Mouse (Mus musculus) forebrain, postnatal 0 days (tissue): ENCODE measurements around the gene Ubac1. TPM values are rescaled to one million over a fixed set of nuclear protein-coding genes. Genes with fewer than 3 reads are reported as not detected.

Source experiments
- ATAC-seq: fragments of 200-750 bp; cut with Nextera tagmentation; 2 replicates; pipeline ENCODE4 v1.8.0; 2017; ENCODE audit warnings: mild to moderate bottlenecking, moderate library complexity
- DNase-seq: peaks from one replicate; pipeline ENCODE4 v3.0.0-alpha.2; 2015
- H3K27ac ChIP-seq: fragments of 300-500 bp; sonication (generic); 2 replicates; pipeline ENCODE4 v1.5.1; 2014; ENCODE audit warnings: low read depth, mild to moderate bottlenecking, antibody characterized with exemption, low read length, moderate library complexity, mixed read lengths
- H3K27me3 ChIP-seq: fragments of 300-500 bp; sonication (generic); 2 replicates; pipeline ENCODE4 v1.6.1; 2014; ENCODE audit warnings: mild to moderate bottlenecking, low read length, mixed read lengths; ENCODE audit not compliant: insufficient read depth
- H3K36me3 ChIP-seq: fragments of 300-500 bp; sonication (generic); 2 replicates; pipeline ENCODE4 v1.6.1; 2014; ENCODE audit warnings: mild to moderate bottlenecking, moderate library complexity; ENCODE audit not compliant: insufficient read depth
- H3K4me1 ChIP-seq: fragments of 300-500 bp; sonication (generic); 2 replicates; pipeline ENCODE4 v1.6.1; 2014; ENCODE audit warnings: antibody characterized with exemption; ENCODE audit not compliant: insufficient read depth
- H3K4me2 ChIP-seq: fragments of 300-500 bp; sonication (generic); 2 replicates; pipeline ENCODE4 v1.6.1; 2014; ENCODE audit warnings: low read depth, mild to moderate bottlenecking, moderate library complexity
- H3K4me3 ChIP-seq: fragments of 300-500 bp; sonication (generic); 2 replicates; pipeline ENCODE4 v1.5.1; 2014; ENCODE audit warnings: low read depth, low read length, mixed read lengths
- H3K9ac ChIP-seq: fragments of 300-500 bp; sonication (generic); 2 replicates; pipeline ENCODE4 v1.6.1; 2014; ENCODE audit warnings: mild to moderate bottlenecking
- H3K9me3 ChIP-seq: fragments of 300-500 bp; sonication (generic); 2 replicates; pipeline ENCODE4 v1.6.1; 2016; ENCODE audit warnings: low read length
- CTCF ChIP-seq: sonication (generic); IDR thresholded peaks from 2 replicates; pipeline ENCODE4 v1.5.1; 2016; ENCODE audit warnings: antibody characterized with exemption, control low read depth, low read depth
- WGBS: fragments of 180-500 bp; shearing (Covaris S2); extraction: QIAGEN DNeasy Blood & Tissue Kit; methylation state at CpG from one replicate; pipeline ENCODE4 v1.1.7; 2014; 5-methylcytosine and 5-hydroxymethylcytosine counted together
- polyA plus RNA-seq: library from polyadenylated mRNA; unstranded; fragments of >200 nt; fragmentation: Nextera tagmentation; extraction: Ambion mirVana; gene quantifications from 2 replicates; pipeline ENCODE4 v1.2.1, GENCODE M21; 2015
- total RNA-seq: library from RNA; depleted of rRNA; stranded (reverse); fragments of >200 nt; gene quantifications from 2 replicates; pipeline ENCODE4 v1.2.3, GENCODE M21; 2014

Gene Ubac1
- total and polyA plus RNA-seq, 2 experiments from 2014 or later: 121 to 150 TPM

DNA sequence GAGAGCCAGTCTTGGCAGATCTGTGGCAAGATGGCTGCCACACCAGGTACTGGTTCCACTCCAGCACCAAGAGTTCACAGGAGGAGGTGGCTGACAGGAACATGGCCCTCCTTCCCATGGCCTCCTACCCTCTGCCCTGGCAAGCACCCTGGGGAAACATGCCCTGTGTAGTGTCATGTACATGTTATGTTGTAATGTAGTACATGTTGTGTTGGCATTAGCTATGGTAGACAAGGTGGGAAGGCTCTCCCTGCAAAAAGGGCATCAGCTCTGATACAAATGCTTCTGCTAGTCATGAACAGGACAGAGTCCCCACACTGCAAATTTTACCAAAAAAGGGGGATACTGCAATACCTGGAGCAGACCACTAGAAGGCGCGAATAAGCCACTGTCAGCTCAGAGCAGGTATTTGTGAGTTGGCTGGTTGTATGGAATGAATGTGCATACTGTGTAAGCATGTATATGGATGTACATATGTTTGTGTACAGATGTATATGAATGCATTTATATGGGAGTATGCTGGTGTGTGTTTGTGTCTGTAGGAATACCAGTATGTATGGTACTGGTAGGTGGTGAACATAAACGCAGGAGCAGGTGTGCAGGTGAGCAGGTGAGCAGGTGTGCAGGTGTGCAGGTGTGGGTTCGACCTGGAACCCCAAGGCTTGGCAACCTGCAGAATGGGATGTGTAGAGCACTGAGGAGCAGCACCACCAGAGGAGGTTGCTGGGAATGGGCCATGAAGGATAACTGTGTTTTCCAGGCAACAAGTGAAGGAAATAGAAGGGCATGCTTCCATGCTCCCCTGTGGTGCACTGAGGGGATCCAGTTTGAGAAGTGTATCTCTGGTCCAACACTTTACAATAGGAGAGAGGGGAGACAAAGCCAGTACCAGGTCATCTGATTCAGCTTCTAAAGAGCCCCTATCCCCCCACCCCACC lies 2.9 kb upstream of the Ubac1 start:
- Histone ChIP-seq H3K27me3 (peaks cover 8% of the 10 kb centered on the region), H3K4me3 (no peak overlapping the region), H3K27ac (no peak overlapping the region), H3K9ac (no peak overlapping the region), H3K4me1 (peaks cover 11% of the 10 kb centered on the region), H3K4me2 (no peak overlapping the region), H3K36me3 (no peaks in the 10 kb centered on the region), H3K9me3 (no peaks in the 10 kb centered on the region)
- DNase-seq: peak; percentile 80
- ATAC-seq: 0 out of 2 replicates have a peak, but pooled peaks have one; percentile 5
- WGBS: 30% methylated on average over 4 of the region's 4 CpGs
- TF ChIP-seq CTCF: peak; percentile 97

- Histone ChIP-seq H3K9me3 (no peaks in the 10 kb centered on the region), H3K27ac (no peak overlapping the region), H3K27me3 (peaks cover 6% of the 10 kb centered on the region), H3K4me1 (peaks cover 11% of the 10 kb centered on the region), H3K4me3 (no peak overlapping the region), H3K4me2 (no peak overlapping the region), H3K36me3 (no peaks in the 10 kb centered on the region), H3K9ac (no peak overlapping the region)
- no peak for DNase-seq
- WGBS: 78% methylated on average over 1 of the region's 1 CpGs
- ATAC-seq: no peak
- 0 out of 2 replicates have a peak, but pooled peaks have one; percentile 4 for TF ChIP-seq CTCF
Measured at GRCm38 (mm10) chr2:26022626-26023025, 1.1 kb upstream of the Ubac1 start.

DNA sequence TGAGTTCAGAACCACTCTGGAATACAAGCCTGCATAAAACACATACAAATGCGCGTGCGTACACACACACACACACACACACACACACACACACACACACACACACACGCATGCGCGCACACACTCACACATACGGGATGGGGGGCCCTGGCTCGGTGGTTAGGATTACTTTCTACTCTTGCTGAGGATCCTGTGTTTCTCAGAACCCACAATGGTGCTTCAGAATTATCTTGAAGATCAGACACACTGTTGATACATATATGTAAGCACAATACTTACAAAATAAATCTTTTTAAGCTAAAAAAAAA lies 665 bp upstream of the Ubac1 start:
- peaks cover 4% of the 10 kb centered on the region for H3K27me3 ChIP-seq
- H3K9me3 ChIP-seq: no peaks in the 10 kb centered on the region
- no peak overlapping the region; the same call in 1 of the 2 replicates for H3K4me2 ChIP-seq
- ATAC-seq: no peak
- no peak overlapping the region for H3K27ac ChIP-seq
- 79% methylated on average over 8 of the region's 8 CpGs for WGBS
- no peaks in the 10 kb centered on the region for H3K36me3 ChIP-seq
- no peak for DNase-seq
- no peak overlapping the region for H3K4me3 ChIP-seq
- peaks cover 11% of the 10 kb centered on the region for H3K4me1 ChIP-seq
- H3K9ac ChIP-seq: no peak overlapping the region
- TF ChIP-seq CTCF: no peak

GRCm38 (mm10) chr2:26020714-26021560 lies 610 bp downstream of the Ubac1 start:
- Histone ChIP-seq H3K36me3 (no peaks in the 10 kb centered on the region; the same call in 1 of the 2 replicates), H3K4me3 (peak overlapping the region; percentile 89), H3K4me1 (peaks cover 11% of the 10 kb centered on the region), H3K4me2 (peak overlapping the region; percentile 78), H3K9ac (peak overlapping the region; percentile 82), H3K27me3 (no peaks in the 10 kb centered on the region), H3K27ac (peak overlapping the region; percentile 86), H3K9me3 (no peaks in the 10 kb centered on the region)
- 2% methylated on average over 37 of the region's 38 CpGs for WGBS
- DNase-seq (no peak), ATAC-seq (peak; percentile 32)
- no peak for TF ChIP-seq CTCF

DNA sequence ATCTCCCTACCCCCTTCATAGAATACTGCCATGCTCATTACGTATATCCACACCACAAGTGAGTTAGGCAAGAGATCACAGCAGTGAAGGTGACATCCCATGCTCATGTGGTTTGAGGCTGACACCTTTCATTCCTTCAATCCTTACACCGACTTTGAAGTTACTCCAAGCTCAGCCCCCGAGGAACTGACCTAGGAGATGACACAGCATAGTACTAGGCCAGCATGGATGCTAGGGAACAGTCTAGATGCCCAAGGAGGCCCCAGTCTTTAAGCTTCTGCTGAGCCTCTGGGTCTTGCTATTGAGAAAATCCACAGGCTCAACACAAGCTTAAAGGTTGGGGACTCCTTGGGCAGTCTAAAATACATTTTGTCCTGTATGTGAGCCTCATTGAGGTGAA lies 1.6 kb downstream of the Ubac1 start:
- ATAC-seq (no peak), DNase-seq (no peak)
- Histone ChIP-seq H3K4me1 (peaks cover 11% of the 10 kb centered on the region; the same call in 1 of the 2 replicates), H3K27ac (no peak overlapping the region), H3K4me2 (no peak overlapping the region; the same call in 1 of the 2 replicates), H3K36me3 (peaks cover under 1% of the 10 kb centered on the region; the same call in 1 of the 2 replicates), H3K27me3 (no peaks in the 10 kb centered on the region), H3K9ac (no peak overlapping the region), H3K4me3 (no peak overlapping the region), H3K9me3 (no peaks in the 10 kb centered on the region)
- WGBS: 88% methylated on average over 3 of the region's 3 CpGs
- TF ChIP-seq CTCF: no peak

DNA sequence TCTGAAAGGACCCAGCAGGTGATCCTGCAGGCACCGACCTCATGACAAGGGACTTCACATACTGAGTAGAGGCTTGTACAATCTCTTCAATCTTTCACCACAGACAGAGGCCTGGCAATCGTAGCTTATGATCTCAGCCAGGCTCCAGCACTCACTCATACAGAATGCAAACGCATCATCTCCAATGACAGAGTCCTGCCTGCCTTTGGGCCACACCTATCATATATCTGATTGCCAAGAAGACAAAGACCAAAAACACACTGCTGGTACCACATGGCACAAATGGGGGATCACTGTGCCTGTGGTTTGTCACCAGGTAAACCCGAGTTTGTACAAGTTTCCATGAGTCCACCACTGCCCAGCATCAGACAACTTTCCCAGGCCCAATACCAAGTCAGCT lies 4.2 kb downstream of the Ubac1 start:
- peaks cover 26% of the 10 kb centered on the region for H3K36me3 ChIP-seq

More for the DNA sequence above, 4.2 kb downstream of the Ubac1 start:
- Histone ChIP-seq H3K4me3 (no peak overlapping the region), H3K4me1 (peaks cover 11% of the 10 kb centered on the region; the same call in 1 of the 2 replicates), H3K27me3 (no peaks in the 10 kb centered on the region), H3K9me3 (no peaks in the 10 kb centered on the region), H3K27ac (no peak overlapping the region), H3K4me2 (no peak overlapping the region), H3K9ac (no peak overlapping the region)
- no peak for ATAC-seq
- no peak for DNase-seq
- TF ChIP-seq CTCF: no peak
- WGBS: 78% methylated on average over 4 of the region's 4 CpGs
